Mouse (Mus musculus) liver, embryonic 14.5 days (tissue): ENCODE data around the gene Snx11. TPM values are rescaled to one million over a fixed set of nuclear protein-coding genes. Genes with fewer than 3 reads are reported as not detected.
A peak's percentile ranks its signal among the peaks of the same experiment; 100 is the strongest.

Experiments used
- ATAC-seq: fragments of 200-750 bp; cut with Nextera tagmentation; 2 replicates; pipeline ENCODE4 v1.8.0; 2017; ENCODE audit warnings: moderate number of reproducible peaks, mild to moderate bottlenecking, moderate library complexity; ENCODE audit not compliant: insufficient read depth
- DNase-seq, 3 experiments: peaks; one replicate each; pipeline ENCODE4 v3.0.0-alpha.2; 2012 to 2013; ENCODE audit warnings: low read depth in 3 of 3, low spot score in 3 of 3
- H3K27ac ChIP-seq: fragments of 300-500 bp; sonication (generic); 2 replicates; pipeline ENCODE4 v1.5.1; 2014; ENCODE audit warnings: moderate library complexity, mild to moderate bottlenecking, control low read depth, inconsistent platforms
- H3K27me3 ChIP-seq: fragments of 300-500 bp; sonication (generic); 2 replicates; pipeline ENCODE4 v1.6.1; 2014; ENCODE audit warnings: mild to moderate bottlenecking, low read length, moderate library complexity; ENCODE audit not compliant: control insufficient read depth, insufficient read depth
- H3K36me3 ChIP-seq: fragments of 300-500 bp; sonication (generic); replicated peaks from 2 replicates; pipeline ENCODE4 v1.6.1; 2014; ENCODE audit warnings: low read depth; ENCODE audit not compliant: control insufficient read depth, insufficient read depth
- H3K4me1 ChIP-seq, 2 experiments: fragments of 200-500 bp in 1 of 2; fragments of 300-500 bp in 1 of 2; sonication (generic) in 1 of 2; replicated peaks; 2 replicates each; pipeline ENCODE4 v1.6.1; 2012 to 2014; ENCODE audit warnings: antibody characterized with exemption in 1 of 2, inconsistent platforms in 1 of 2, low read length in 1 of 2; ENCODE audit not compliant: control insufficient read depth in 2 of 2, insufficient read depth in 2 of 2
- H3K4me2 ChIP-seq: fragments of 300-500 bp; sonication (generic); 2 replicates; pipeline ENCODE4 v1.6.1; 2014; ENCODE audit warnings: low read depth, mild to moderate bottlenecking, control low read depth, moderate library complexity
- H3K4me3 ChIP-seq, 2 experiments: fragments of 200-500 bp in 1 of 2; fragments of 300-500 bp in 1 of 2; sonication (generic) in 1 of 2; 2 replicates each; pipeline ENCODE4 v1.5.1; 2012 to 2014; ENCODE audit warnings: low read depth in 2 of 2, low read length in 2 of 2, mild to moderate bottlenecking in 2 of 2, control low read depth in 1 of 2, inconsistent platforms in 1 of 2, moderate library complexity in 1 of 2; ENCODE audit not compliant: insufficient read depth in 1 of 2
- H3K9ac ChIP-seq: fragments of 300-500 bp; sonication (generic); replicated peaks from 2 replicates; pipeline ENCODE4 v1.6.1; 2014; ENCODE audit warnings: mild to moderate bottlenecking, control low read depth, moderate library complexity
- H3K9me3 ChIP-seq: fragments of 300-500 bp; sonication (generic); 2 replicates; pipeline ENCODE4 v1.6.1; 2016; ENCODE audit warnings: low read length, mixed read lengths; ENCODE audit not compliant: control insufficient read depth
- CTCF ChIP-seq: IDR thresholded peaks from 2 replicates; pipeline ENCODE4 v1.5.1; 2016; ENCODE audit warnings: antibody characterized with exemption, low read depth, control low read depth
- EP300 ChIP-seq: IDR thresholded peaks from 2 replicates; pipeline ENCODE4 v1.6.1; 2016; ENCODE audit warnings: antibody characterized with exemption, low read depth
- WGBS: fragments of 180-500 bp; shearing (Covaris S2); extraction: QIAGEN DNeasy Blood & Tissue Kit; methylation state at CpG from one replicate; pipeline ENCODE4 v1.1.7; 2014; ENCODE audit not compliant: insufficient replicate concordance; 5-methylcytosine and 5-hydroxymethylcytosine counted together
- polyA plus RNA-seq, 2 experiments: library from polyadenylated mRNA; depleted of rRNA in 1 of 2; stranded (reverse) in 1 of 2; unstranded in 1 of 2; fragments of >200 nt; fragmentation: Nextera tagmentation in 1 of 2; extraction: Ambion mirVana in 1 of 2; gene quantifications; 2 replicates each; pipeline versions ENCODE4 v1.2.1 to v1.2.3; 2012 to 2014

Snx11 gene
- polyA plus RNA-seq, 2 experiments = 4.9 to 10.1 TPM

DNA sequence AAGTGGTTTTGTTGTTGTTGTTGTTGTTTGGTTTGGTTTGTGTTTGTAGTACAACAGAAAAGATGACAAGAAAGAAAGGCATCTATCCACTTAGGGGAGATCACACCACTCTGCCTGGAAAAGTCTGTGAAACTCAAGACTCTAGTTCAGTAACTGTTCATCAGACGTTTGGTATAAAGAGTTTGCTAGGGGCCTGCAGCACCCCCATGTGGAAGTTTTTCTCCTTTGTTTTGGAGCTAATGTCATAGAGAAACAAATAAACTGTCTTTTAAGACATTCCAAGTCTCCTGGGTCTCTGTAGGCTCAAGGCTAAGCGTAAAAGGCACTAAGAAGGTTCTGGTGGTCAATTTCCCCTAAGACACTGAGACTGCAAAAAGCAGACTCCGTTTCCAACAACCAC is 1.3 kb downstream of the Snx11 start:
- TF ChIP-seq EP300 (no peak), CTCF (no peak)
- Histone ChIP-seq H3K4me1 (peaks cover 3 to 10% of the 10 kb centered on the region in 2 experiments), H3K36me3 (peaks cover 7% of the 10 kb centered on the region; the same call in 1 of the 2 replicates), H3K4me2 (peak overlapping the region; percentile 88), H3K27ac (no peak overlapping the region), H3K4me3 (peak overlapping the region in 1 of 2 experiments; percentile 98; a peak in 1 of 4 replicates), H3K9me3 (no peaks in the 10 kb centered on the region), H3K9ac (no peak overlapping the region), H3K27me3 (no peaks in the 10 kb centered on the region)
- ATAC-seq (no peak), DNase-seq (no peak)
- 51% methylated on average over 3 of the region's 3 CpGs for WGBS

DNA sequence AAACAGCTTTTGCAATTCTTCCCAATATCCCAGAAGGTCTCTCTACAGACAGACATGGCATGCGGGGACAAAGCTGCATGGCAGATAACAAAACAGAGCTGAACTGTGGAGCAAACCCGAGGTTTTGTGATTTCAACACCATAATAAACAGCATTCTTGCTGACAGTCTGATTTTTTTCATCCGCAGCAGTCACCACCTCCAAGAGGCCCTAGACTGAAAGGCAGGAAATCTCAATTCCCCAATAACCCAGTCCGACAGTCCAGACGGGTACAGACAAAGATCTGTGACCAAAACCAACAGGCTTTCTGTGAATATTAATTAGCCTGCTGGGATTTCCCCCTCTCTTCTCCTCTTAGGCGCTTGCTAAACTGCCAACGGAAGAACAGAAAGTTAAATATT is 1.7 kb downstream of the Snx11 start:
- H3K9me3 ChIP-seq = no peaks in the 10 kb centered on the region
- no peak overlapping the region for H3K4me2 ChIP-seq
- no peaks in the 10 kb centered on the region for H3K27me3 ChIP-seq
- H3K4me1 ChIP-seq = peaks cover 3 to 10% of the 10 kb centered on the region in 2 experiments
- no peak overlapping the region for H3K9ac ChIP-seq
- ATAC-seq (no peak), DNase-seq (no peak)
- H3K27ac ChIP-seq = no peak overlapping the region
- WGBS = 73% methylated on average over 7 of the region's 7 CpGs
- no peak overlapping the region for H3K4me3 ChIP-seq
- no peak for TF ChIP-seq CTCF
- peaks cover 10% of the 10 kb centered on the region; the same call in 1 of the 2 replicates for H3K36me3 ChIP-seq

DNA sequence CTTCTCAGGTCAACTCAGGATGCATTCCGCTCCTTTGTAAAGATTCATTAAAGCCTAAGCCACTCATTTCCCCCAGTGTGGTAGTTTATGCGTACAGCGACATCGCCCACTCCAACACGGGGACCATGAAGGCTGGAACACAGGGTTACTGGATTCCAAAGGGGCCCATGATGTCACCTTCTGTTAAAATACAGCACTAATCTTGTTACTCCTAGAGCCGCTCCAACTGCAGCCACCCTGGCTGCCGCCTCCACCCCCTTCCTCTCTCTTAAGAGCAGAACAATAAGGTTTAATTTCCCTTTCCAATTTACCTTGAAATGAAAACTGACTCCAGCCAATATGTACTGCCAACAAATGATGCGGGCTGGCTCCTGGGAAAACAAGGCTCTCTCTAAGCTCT is 2.3 kb downstream of the Snx11 start:
- Histone ChIP-seq H3K4me3 (no peak overlapping the region), H3K9ac (no peak overlapping the region), H3K36me3 (peaks cover 14% of the 10 kb centered on the region; the same call in 1 of the 2 replicates), H3K27ac (no peak overlapping the region), H3K4me1 (peaks cover 3 to 10% of the 10 kb centered on the region in 2 experiments), H3K27me3 (no peaks in the 10 kb centered on the region), H3K4me2 (no peak overlapping the region), H3K9me3 (no peaks in the 10 kb centered on the region)
- no peak for ATAC-seq
- DNase-seq = no peak
- TF ChIP-seq CTCF (no peak), EP300 (no peak)
- WGBS = 82% methylated on average over 8 of the region's 8 CpGs

DNA sequence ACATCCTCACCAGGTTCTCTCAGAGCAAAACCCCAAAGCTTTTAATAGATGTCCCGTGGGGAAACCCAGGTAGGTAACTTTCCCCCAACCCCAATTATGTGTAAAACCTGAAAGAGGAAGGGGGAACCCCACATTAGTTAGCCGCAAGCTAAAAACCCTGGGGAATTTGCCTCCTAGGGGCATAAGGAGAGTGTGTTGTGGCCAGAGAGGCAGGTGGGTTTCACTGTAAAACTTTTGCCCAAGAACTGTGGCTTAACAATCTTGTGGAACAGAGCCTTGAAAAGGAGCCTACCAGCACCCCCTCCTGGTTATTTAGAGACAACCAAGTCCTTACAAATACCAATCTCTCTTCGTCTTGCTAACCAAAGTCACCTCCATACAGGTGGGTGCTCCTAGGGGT is 2.8 kb downstream of the Snx11 start:
- H3K4me3 ChIP-seq = no peak overlapping the region
- H3K9me3 ChIP-seq = no peaks in the 10 kb centered on the region
- TF ChIP-seq CTCF (peak; percentile 27), EP300 (no peak)
- H3K36me3 ChIP-seq = peaks cover 14% of the 10 kb centered on the region; the same call in 1 of the 2 replicates
- no peak overlapping the region for H3K9ac ChIP-seq
- ATAC-seq = no peak
- H3K4me1 ChIP-seq = peaks cover 3 to 10% of the 10 kb centered on the region in 2 experiments
- no peak overlapping the region for H3K4me2 ChIP-seq
- H3K27me3 ChIP-seq = no peaks in the 10 kb centered on the region
- 73% methylated on average over 3 of the region's 3 CpGs for WGBS
- no peak overlapping the region for H3K27ac ChIP-seq
- DNase-seq = no peak

DNA sequence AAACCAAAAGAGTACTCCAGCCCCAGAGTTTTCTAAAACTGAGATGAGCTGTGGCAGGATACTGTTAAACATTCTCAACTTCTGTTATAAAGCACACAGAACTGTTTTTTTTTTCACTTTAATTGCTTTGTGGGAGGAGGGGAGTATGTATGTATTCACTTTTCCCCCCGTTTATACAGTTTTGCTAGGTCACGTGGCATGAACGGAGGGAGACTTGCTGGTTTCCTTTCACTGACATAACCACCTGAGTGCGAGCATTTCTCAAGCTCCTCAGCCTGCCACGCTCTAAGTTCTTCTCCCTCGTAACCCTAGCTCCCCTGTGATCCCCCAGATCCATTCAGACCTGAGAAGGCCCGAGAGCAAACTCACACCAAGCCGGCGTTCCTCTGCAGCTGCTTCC is 4.9 kb downstream of the Snx11 start:
- H3K27ac ChIP-seq = no peak overlapping the region

More for the DNA sequence above, 4.9 kb downstream of the Snx11 start:
- H3K36me3 ChIP-seq = peaks cover 14% of the 10 kb centered on the region; the same call in 1 of the 2 replicates
- no peaks in the 10 kb centered on the region for H3K9me3 ChIP-seq
- no peak for ATAC-seq
- H3K27me3 ChIP-seq = no peaks in the 10 kb centered on the region
- DNase-seq = no peak
- H3K4me1 ChIP-seq = peaks cover 3 to 8% of the 10 kb centered on the region in 2 experiments
- WGBS = 82% methylated on average over 9 of the region's 9 CpGs
- no peak overlapping the region for H3K4me2 ChIP-seq
- no peak overlapping the region for H3K4me3 ChIP-seq
- TF ChIP-seq CTCF (no peak), EP300 (no peak)
- no peak overlapping the region for H3K9ac ChIP-seq
